Mouse (Mus musculus): ENCODE measurements around the gene Acly.
A peak's percentile ranks its signal among the peaks of the same experiment; 100 is the strongest.

- TF ChIP-seq POLR2A (IDR thresholded peaks at IDR 0.05; ENCODE audit: low read depth, low read length) (no peak), CTCF (conservative IDR thresholded peaks at IDR 0.05 in 1 of 2, IDR thresholded peaks at IDR 0.05 in 1 of 2; ENCODE audit: low read depth in 2 of 2, low read length in 2 of 2) (peak; percentile 94 to 95), SMC3 (IDR thresholded peaks at IDR 0.05; ENCODE audit: low read depth, low read length) (peak; percentile 92), MEF2A (IDR thresholded peaks at IDR 0.05; ENCODE audit: borderline replicate concordance, low read depth, low read length) (peak; percentile 47; the same call in 1 of the 2 replicates)
These were observed 42.8 kb upstream of the Acly start for GRCm38 (mm10) chr11:100570430-100571201.

All from CH12.LX (cell line).